Mouse (Mus musculus): ENCODE results near the gene Nat8f6. TPM values are rescaled to one million over a fixed set of nuclear protein-coding genes. Genes with fewer than 3 reads are reported as not detected.
"Not testable (repeated sequence)": the region's sequence is repeated elsewhere in the genome, so short reads cannot be mapped to it uniquely, and the experiment has no call there.

Gene Nat8f6
- total RNA-seq, 2 experiments from 2014 or later, result not detected

DNA sequence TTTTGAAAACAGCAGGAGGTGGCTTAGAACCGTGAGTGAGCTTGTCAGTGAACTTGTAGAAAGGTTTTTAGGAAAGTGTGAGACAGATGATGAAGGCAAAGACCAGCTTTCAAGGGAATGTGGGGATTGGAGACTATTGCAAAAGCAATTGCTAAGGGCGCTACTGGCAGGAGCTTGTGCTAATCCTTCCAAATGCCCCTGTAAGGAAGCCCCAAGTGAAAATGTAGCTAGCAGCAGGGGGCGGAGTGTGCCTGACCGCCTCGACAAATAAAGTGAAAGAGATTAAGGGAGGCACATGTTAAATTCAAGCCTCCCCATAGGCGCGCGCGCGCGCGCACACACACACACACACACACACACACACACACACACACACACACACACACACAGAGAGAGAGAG, 16.6 kb upstream of the Nat8f6 start:
- intact Hi-C loops (cut with DNase I), result loop anchor here (5.0 kb wide), 2 partner anchors 55 to 170 kb away; no protein-coding TSS in a partner anchor
- peak; percentile 13 to 37 for DNase-seq

DNA sequence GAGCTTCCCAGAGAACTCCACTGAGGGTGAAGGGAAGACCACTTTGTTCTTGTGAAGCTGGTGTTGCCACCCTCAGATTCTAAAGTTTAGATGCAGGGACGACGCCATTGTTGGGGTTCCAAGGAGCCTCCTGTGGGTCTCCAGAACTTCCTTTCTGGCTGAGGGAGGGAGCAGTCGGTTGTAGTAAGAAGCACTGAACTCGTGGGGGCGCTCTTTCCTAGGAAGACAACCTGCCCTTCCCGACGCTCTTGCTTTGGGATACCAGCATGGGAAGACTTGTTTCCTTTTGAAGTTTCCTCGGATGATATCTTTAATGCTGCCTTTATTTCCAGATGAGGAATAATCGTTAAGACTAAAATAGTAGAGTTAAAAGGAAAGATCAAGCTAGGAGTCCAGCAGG, 16.1 kb upstream of the Nat8f6 start:
- peak; percentile 69 to 78 for DNase-seq
- intact Hi-C loops (cut with DNase I), result loop anchor here (5.0 kb wide), 2 partner anchors 55 to 170 kb away; no protein-coding TSS in a partner anchor

DNA sequence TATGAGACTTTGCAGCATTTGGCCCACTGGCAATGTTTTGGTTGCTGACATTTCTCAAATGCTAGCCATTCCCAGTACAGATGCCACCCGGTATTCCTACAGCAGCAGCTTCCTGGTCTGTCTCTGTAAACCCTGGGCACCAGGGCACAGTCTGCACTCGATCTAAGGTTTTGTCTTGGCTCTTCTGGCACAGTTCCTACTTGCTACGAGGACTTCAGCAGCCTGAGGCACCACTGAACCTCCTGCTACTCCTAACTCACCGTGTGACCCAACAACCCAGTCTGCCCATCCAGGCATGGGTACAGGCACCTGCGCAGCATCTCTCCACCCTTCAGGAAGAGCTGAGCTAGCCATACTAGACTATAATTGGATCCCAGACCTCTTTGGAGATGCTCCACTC, 15.3 kb upstream of the Nat8f6 start:
- intact Hi-C loops (cut with DNase I), result loop anchor here (5.0 kb wide), 2 partner anchors 56 to 171 kb away; no protein-coding TSS in a partner anchor
- not testable (repeated sequence) for DNase-seq

DNA sequence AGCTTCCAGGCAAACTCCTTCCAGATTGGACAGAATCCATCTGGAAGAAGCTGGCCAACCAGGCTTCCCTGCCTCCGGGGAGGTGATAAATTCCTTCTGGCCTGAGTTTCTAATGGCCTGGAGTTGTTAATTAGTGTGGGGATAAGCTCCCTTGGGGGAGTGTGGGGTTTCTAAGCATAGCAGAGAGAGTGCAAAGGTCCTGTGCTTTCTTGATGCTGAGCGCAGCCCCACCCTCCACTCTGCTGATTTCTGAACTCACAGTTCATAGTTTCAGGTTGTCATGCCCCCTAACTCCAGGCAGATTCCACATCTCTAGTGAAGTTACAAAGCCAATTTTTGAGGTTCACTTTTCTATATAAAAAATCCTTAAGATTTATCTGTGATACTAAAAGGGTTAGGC, 14.3 kb upstream of the Nat8f6 start:
- DNase-seq, result not testable (repeated sequence)
- intact Hi-C loops (cut with DNase I), result loop anchor here (5.0 kb wide), 2 partner anchors 57 to 172 kb away; no protein-coding TSS in a partner anchor

DNA sequence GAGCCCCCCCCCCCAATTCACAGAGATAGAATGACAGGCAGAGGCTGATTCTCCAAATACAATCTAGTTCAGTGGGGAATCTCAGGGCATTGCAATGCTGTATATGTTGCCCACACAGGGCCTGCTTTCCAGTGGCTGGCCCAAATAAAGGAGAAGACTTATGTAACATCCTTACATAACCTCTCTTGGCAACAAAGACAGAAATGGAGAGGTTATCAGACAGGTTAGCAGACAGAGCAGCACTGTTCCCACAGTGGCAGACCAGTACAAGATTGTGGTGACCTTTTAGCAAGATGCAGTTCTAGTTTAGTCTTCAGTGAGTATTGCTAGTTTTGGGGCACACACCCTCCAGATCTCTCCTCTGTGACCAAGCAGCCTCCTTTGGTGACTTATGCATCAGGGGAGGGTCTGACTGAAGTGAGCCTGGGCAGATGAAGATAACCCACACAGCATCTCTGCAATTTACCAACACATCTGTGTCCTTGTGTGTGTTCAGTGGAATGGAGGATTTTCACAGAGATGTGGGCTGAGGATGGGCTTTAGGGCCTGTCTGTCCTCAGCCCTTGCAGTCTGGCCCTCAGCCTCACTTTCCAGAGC, 13.8 kb upstream of the Nat8f6 start:
- DNase-seq, result not testable (repeated sequence)
- intact Hi-C loops (cut with DNase I), result loop anchor here (5.0 kb wide), 2 partner anchors 58 to 173 kb away; no protein-coding TSS in a partner anchor

DNA sequence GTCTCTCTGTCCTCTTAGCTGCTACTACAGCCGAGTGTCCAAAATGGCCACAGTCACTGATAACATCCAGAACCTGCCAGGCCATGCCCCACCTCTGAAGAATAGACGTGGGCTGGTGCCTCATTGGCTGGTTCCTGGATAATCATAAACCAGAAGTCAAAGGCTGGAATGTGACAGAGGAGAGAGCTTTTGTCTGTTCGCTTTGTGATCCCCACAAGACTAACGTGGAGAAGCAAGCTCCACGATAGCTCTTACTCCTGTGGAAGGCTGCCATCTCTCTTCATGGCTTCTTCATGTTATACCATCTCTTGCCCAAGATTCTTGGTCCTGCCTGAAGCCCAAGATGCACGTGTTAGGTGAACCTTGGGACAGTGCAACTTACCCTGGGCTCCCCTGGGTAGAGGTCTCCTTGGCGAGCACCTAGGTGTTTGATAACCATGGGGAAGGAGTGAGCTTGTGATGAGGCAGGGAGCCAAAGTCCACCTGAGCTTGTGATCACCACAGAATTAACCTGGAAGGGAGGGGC, 11.1 kb upstream of the Nat8f6 start, which contains the start of gene Nat8:
Gene Nat8, minus strand, starts transcription at position 287 of the 526 bp plus-strand sequence.
- no peak for DNase-seq
- intact Hi-C loops (cut with DNase I), result no loop called here

- DNase-seq, result no peak
- intact Hi-C loops (cut with DNase I), result no loop called here
Measured at GRCm38 (mm10) chr6:85829462-85829861, 8.7 kb upstream of the Nat8f6 start.

DNA sequence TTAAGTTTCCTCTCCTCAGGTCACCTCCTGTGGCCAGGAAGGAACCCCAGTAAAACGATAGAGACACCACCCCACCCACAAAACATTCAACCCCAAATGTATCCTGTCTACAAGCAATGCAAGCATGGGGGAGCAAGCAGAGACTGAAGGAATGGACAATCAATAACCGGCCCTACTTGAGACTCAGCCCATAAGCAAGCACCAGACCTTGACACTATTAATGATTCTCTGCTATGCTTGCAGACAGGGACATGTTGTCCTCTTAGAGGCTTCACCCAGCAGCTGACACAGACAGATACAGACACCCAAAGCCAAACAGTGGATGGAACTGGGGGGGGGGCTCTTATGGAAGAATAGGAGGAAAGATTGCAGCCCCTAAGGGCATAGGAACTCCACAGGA, 5.1 kb upstream of the Nat8f6 start:
- DNase-seq, result no peak
- intact Hi-C loops (cut with DNase I), result no loop called here

- intact Hi-C loops (cut with DNase I), result no loop called here
- no peak for DNase-seq
Measured at GRCm38 (mm10) chr6:85823382-85824090, 2.8 kb upstream of the Nat8f6 start.

DNA sequence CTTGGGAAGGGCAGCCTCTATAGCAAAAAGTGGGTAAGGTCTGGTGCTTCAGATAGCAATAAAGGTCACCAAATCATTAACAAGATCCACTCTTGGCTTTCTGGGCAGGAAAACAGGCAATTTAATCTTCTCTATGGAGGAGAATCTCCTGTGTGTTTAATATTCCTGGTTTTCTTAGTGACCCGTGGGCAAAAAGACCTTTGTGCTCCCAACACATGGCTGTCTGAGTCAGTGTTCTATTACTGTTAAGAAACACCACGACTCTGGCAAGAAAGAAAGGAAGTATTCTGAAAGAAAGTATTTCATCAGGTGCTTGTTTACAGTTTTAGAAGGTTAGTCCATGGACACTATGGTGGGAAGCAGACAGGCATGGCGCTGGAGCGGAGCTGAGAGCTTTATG, 1.5 kb upstream of the Nat8f6 start:
- intact Hi-C loops (cut with DNase I), result no loop called here
- DNase-seq, result no peak

DNA sequence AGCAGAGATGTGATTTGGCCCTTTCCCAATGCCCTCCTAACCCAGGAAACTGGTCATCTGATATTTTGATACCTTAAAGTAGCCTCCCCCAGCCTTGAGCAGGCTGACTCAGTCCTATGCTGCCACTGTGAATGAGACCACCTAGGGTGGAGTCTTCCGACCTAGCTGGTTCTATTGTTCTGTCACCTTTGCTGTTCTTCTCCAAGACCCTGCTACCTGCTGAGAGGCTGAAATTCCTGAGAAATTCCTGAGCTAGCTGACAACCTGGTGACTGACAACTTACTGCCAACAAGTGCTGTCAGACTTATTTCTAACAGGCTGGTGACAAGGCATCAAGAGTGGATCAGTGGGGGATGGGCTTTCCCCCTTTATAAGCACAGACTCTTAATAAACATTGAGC, 2.4 kb downstream of the Nat8f6 start:
- no peak for DNase-seq
- intact Hi-C loops (cut with DNase I), result no loop called here

GRCm38 (mm10) chr6:85813339-85813738, 7.4 kb downstream of the Nat8f6 start:
- intact Hi-C loops (cut with DNase I), result no loop called here
- no peak for DNase-seq

- DNase-seq; intact Hi-C loops (cut with DNase I): not testable (repeated sequence)
Measured at GRCm38 (mm10) chr6:85810942-85811537, 9.7 kb downstream of the Nat8f6 start.

GRCm38 (mm10) chr6:85810514-85810913, 10.2 kb downstream of the Nat8f6 start:
- DNase-seq; intact Hi-C loops (cut with DNase I): not testable (repeated sequence)

DNA sequence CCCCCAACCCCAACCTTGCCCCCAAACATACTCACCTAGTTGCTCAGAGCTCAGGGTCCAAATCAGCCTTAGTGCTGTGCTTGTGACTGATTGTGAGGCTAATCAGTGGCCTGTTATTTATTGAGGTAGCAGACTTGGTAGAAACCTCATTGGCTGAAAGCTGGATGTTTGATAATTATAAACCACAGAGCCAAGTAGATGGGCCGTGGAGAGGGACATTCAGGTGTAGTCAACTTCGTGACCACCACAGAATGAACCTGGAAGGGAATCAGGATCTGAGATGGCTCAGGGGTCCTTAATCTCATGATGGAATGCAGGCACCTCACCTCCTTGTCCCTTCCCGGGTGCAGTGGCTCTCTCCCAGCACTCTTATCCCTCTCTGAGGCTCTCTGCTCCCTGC, 11.0 kb downstream of the Nat8f6 start:
- intact Hi-C loops (cut with DNase I); DNase-seq: not testable (repeated sequence)

DNA sequence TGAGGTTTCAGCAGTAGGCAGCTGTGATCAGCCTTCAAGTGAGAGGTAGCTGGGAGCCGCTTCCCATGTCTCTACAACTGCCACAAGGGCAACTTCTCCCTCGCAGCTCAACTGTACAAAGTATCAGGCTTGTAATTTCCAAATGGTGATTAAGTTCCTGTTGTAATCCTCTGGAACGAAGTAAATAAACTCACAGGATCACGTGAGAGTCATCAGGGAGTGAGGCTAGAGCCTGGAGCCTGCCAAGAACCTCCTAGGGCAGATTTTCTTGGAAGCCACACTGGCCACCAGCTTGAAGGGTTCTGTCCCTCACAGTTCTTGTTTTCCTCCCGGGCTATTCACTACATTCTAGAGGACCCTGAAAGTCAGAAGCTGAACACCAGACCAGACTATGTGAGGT, 17.6 kb downstream of the Nat8f6 start:
- DNase-seq, result peak; percentile 13 to 14
- intact Hi-C loops (cut with DNase I), result not testable (repeated sequence)

DNA sequence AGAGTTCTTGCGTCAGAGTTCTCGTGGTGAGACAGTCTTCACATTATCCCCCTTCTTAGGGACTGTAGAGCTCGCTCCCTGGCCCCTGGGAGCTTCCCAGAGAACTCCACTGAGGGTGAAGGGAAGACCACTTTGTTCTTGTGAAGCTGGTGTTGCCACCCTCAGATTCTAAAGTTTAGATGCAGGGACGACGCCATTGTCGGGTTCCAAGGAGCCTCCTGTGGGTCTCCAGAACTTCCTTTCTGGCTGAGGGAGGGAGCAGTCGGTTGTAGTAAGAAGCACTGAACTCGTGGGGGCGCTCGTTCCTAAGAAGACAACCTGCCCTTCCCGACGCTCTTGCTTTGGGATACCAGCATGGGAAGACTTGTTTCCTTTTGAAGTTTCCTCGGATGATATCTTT, 55.2 kb downstream of the Nat8f6 start, which contains the start of gene Nat8f3:
Gene Nat8f3, minus strand, starts transcription at position 223 of the 400 bp plus-strand sequence.
- intact Hi-C loops (cut with DNase I), result not testable (repeated sequence)
- DNase-seq, result peak; percentile 40 to 44

- intact Hi-C loops (cut with DNase I); DNase-seq: not testable (repeated sequence)
Measured at GRCm38 (mm10) chr6:85763127-85764070, 57.4 kb downstream of the Nat8f6 start.

DNA sequence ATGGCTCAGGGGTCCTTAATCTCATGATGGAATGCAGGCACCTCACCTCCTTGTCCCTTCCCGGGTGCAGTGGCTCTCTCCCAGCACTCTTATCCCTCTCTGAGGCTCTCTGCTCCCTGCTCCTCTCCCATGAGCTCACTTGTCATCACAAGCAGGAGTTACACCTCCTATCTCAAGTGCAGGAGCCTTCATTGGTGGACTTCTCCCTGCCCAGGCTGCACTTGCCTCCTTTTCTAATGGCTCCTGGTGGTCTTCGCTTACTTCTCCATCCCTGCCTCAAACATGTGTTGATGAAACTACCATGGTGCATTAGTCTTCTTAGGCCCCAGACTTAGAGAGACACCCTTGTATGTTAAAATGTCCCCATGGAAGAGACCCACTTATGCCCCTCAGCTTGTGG, 58.1 kb downstream of the Nat8f6 start:
- intact Hi-C loops (cut with DNase I); DNase-seq: not testable (repeated sequence)
